Mouse (Mus musculus) liver, postnatal 0 days (tissue): ENCODE measurements around the gene Rad51b.

Experiments
- CTCF ChIP-seq: sonication (generic); IDR thresholded peaks from 2 replicates; pipeline ENCODE4 v1.5.1; 2016; ENCODE audit warnings: antibody characterized with exemption, low read depth
- EP300 ChIP-seq: IDR thresholded peaks from 2 replicates; pipeline ENCODE4 v1.6.1; 2016; ENCODE audit warnings: antibody characterized with exemption, low read depth, mild to moderate bottlenecking

GRCm38 (mm10) chr12:79806990-79807389, 509.9 kb downstream of the Rad51b start:
- TF ChIP-seq EP300: no peak
- no peak for TF ChIP-seq CTCF
